ENCODE assay signal across 31 mouse cellular contexts in genomic region chr16:19005298-19005697, GRCm38 (mm10).
"Had no signal": no experiment of that assay in that cellular context is flagged by ENCODE, and none has a peak within 500 bp of the region (broad histone marks: within the 10 kb centered on the region; RNA-seq: fewer than 3 reads in every experiment).

No protein-coding gene starts in this region.

- H3K9me3 ChIP-seq: heart, embryonic 13.5 days; heart, embryonic 15.5 days; hindbrain, embryonic 10.5 days; hindbrain, embryonic 12.5 days; hindbrain, embryonic 13.5 days; hindbrain, embryonic 15.5 days; intestine, embryonic 15.5 days; kidney, embryonic 15.5 days had no signal

- H3K27ac ChIP-seq: heart, embryonic 13.5 days; heart, embryonic 15.5 days; hindbrain, embryonic 10.5 days; hindbrain, embryonic 12.5 days; hindbrain, embryonic 13.5 days; hindbrain, embryonic 14.5 days; hindbrain, embryonic 15.5 days; hindbrain, postnatal 0 days; intestine, embryonic 15.5 days; kidney, embryonic 15.5 days; kidney, postnatal 0 days; layer of hippocampus, adult 2 months; left cerebral cortex, adult 2 months had no signal

- H3K9ac ChIP-seq: heart, embryonic 12.5 days; heart, embryonic 13.5 days; heart, embryonic 15.5 days; hindbrain, embryonic 12.5 days; hindbrain, embryonic 13.5 days; hindbrain, embryonic 14.5 days; hindbrain, embryonic 15.5 days; intestine, embryonic 15.5 days; kidney, embryonic 15.5 days had no signal

- H3K36me3 ChIP-seq: heart, embryonic 12.5 days; heart, embryonic 13.5 days; heart, embryonic 15.5 days; hindbrain, embryonic 10.5 days; hindbrain, embryonic 12.5 days; hindbrain, embryonic 13.5 days; hindbrain, embryonic 15.5 days; intestine, embryonic 15.5 days; kidney, embryonic 15.5 days had no signal

- DNase-seq: heart, postnatal 10 days; heart, postnatal 14 days; heart, postnatal 36 days; heart, postnatal 4 days; kidney, adult 11 months; kidney, adult 18-20 months; kidney, adult 2 months; kidney, adult 8-10 months; kidney, adult 9 months; kidney, postnatal 10 days; kidney, postnatal 14 days; kidney, postnatal 25 days; kidney, postnatal 36 days; kidney, postnatal 4 days; layer of hippocampus, adult 9-11 months; layer of hippocampus, postnatal 36 days had no signal

- H3K4me1 ChIP-seq: heart, embryonic 12.5 days; heart, embryonic 13.5 days; heart, embryonic 15.5 days; hindbrain, embryonic 10.5 days; hindbrain, embryonic 12.5 days; hindbrain, embryonic 13.5 days; hindbrain, embryonic 15.5 days; intestine, embryonic 15.5 days; kidney, embryonic 15.5 days had no signal

- H3K4me3 ChIP-seq: heart, embryonic 12.5 days; heart, embryonic 13.5 days; heart, embryonic 15.5 days; hindbrain, embryonic 10.5 days; hindbrain, embryonic 12.5 days; hindbrain, embryonic 13.5 days; hindbrain, embryonic 15.5 days; intestine, embryonic 15.5 days; kidney, embryonic 15.5 days; layer of hippocampus, adult 2 months; left cerebral cortex, adult 2 months had no signal

- H3K4me2 ChIP-seq: heart, embryonic 11.5 days; heart, embryonic 12.5 days; heart, embryonic 13.5 days; heart, embryonic 15.5 days; hindbrain, embryonic 12.5 days; hindbrain, embryonic 13.5 days; hindbrain, embryonic 14.5 days; hindbrain, embryonic 15.5 days; intestine, embryonic 15.5 days; kidney, embryonic 15.5 days had no signal

- H3K27me3 ChIP-seq: heart, embryonic 12.5 days; heart, embryonic 13.5 days; heart, embryonic 15.5 days; hindbrain, embryonic 12.5 days; hindbrain, embryonic 13.5 days; hindbrain, embryonic 15.5 days; intestine, embryonic 15.5 days; kidney, embryonic 15.5 days had no signal
